Mouse (Mus musculus) left cerebral cortex, postnatal 4 days (tissue): ENCODE results near the gene Rrp15. TPM values are rescaled to one million over a fixed set of nuclear protein-coding genes. Genes with fewer than 3 reads are reported as not detected.
A peak's percentile ranks its signal among the peaks of the same experiment; 100 is the strongest.

Experiments
- DNase-seq: peaks from one replicate; pipeline ENCODE4 v3.0.0-alpha.2; 2022
- intact Hi-C: fragments of 180-260 bp; cut with DNase I; formaldehyde crosslinking; loops from one replicate; pipeline ENCODE4 v1.15.1; 2025
- total RNA-seq, 2 experiments: library from RNA; stranded (reverse); gene quantifications; 2 replicates each; pipeline ENCODE4 v1.2.3; 2021

Rrp15 gene
- total RNA-seq, 2 experiments from 2014 or later: 20.6 to 21.5 TPM

- intact Hi-C loops: no loop called here
- DNase-seq: no peak
Observed at GRCm38 (mm10) chr1:186677614-186678013, 71.5 kb downstream of the Rrp15 start.

- no peak for DNase-seq
- intact Hi-C loops: no loop called here
Observed at GRCm38 (mm10) chr1:186676199-186676598, 73.0 kb downstream of the Rrp15 start.

- intact Hi-C loops: no loop called here
- DNase-seq: no peak
Observed at GRCm38 (mm10) chr1:186675263-186675662, 73.9 kb downstream of the Rrp15 start.

- intact Hi-C loops: no loop called here
- no peak for DNase-seq
Observed at GRCm38 (mm10) chr1:186674621-186675020, 74.5 kb downstream of the Rrp15 start.

- intact Hi-C loops: no loop called here
- peak; percentile 67 for DNase-seq
Observed at GRCm38 (mm10) chr1:186673166-186673565, 76.0 kb downstream of the Rrp15 start.

Other genes starting within 250 kb of the Rrp15 start
- gene Tgfb2, start 43.4 kb downstream of the Rrp15 start, total RNA-seq: 10 to 100 TPM; 13.3 to 16.0 TPM
- under 1 TPM; 0.18 to 0.30 TPM for gene D1Pas1, start 218.1 kb upstream of the Rrp15 start, total RNA-seq